Mouse (Mus musculus) lung, adult 2 months (tissue): ENCODE results near the gene Fdxr.

ENCODE experiments used
- CTCF ChIP-seq: fragments of 200-500 bp; IDR thresholded peaks from 2 replicates; pipeline ENCODE4 v1.5.1; 2011; ENCODE audit warnings: mild to moderate bottlenecking, low read length, control low read depth; ENCODE audit not compliant: insufficient read depth
- POLR2A ChIP-seq: fragments of 200-500 bp; IDR thresholded peaks from 2 replicates; pipeline ENCODE4 v1.6.1; 2011; ENCODE audit warnings: low read depth, mild to moderate bottlenecking, control low read depth, low read length, borderline replicate concordance; ENCODE audit errors: extremely low read depth

DNA sequence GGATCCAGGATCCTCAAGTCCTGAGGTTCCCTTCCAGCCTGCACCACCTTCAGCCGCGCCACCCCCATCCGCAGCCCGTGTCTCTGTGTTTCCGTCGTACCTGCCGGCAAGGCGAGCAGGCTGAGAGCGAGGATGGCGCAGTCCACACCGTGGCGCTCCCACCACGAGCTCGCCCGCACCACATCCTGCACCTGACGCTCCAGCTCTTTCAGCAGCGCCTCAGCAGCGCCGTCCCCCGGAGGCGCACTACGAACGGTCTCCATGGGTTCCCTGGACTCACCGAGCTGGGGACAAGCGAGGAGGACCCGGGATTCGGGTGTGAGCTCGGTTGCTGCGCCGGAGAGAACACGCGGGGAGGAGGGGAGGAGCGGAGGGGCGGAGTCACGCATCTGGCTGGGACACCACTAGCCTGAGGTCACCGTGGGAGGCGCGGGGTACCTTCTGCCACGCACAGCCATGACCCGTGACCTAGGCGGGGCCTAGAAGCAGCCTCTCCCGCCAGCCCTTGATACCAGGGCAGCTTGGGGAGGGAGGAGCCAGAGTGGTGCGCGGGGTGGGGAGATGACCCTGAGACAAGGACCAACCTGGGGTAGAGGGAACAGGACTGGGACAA, 20.5 kb upstream of the Fdxr start, which contains the start of gene Fads6:
- TF ChIP-seq CTCF: no peak
- TF ChIP-seq POLR2A: no peak
